Comparison of ENCODE assay signal across 29 mouse cellular contexts in genomic region chr11:77440081-77440480, GRCm38 (mm10). TPM values are rescaled to one million over a fixed set of nuclear protein-coding genes. Genes with fewer than 3 reads are reported as not detected.
DNase-seq lines count a peak whose midpoint lies in the region; ATAC-seq and TF ChIP-seq lines count a peak whose summit lies in the region.
"Had no signal": no experiment of that assay in that cellular context is flagged by ENCODE, and none has a peak within 500 bp of the region (broad histone marks: within the 10 kb centered on the region; RNA-seq: fewer than 3 reads in every experiment).

No protein-coding gene starts in this region.

- TF ChIP-seq CTCF in embryonic fibroblast, embryonic 13.5 days (IDR thresholded peaks at IDR 0.05; ENCODE audit: borderline replicate concordance, insufficient read depth, low read length) = no peak

- peak overlapping the region; percentile 68 for H3K27ac ChIP-seq in heart, embryonic 15.5 days
- peak overlapping the region; percentile 97; the same call in 1 of the 2 replicates for H3K27ac ChIP-seq in embryonic fibroblast, embryonic 13.5 days (ENCODE audit: insufficient read depth, low read length)
- H3K27ac ChIP-seq: embryonic facial prominence, embryonic 10.5 days; embryonic facial prominence, embryonic 13.5 days; forebrain, embryonic 10.5 days; forebrain, embryonic 13.5 days; hindbrain, embryonic 12.5 days; hindbrain, embryonic 15.5 days had no signal

- TF ChIP-seq POLR2A in embryonic fibroblast, embryonic 13.5 days (IDR thresholded peaks at IDR 0.05; ENCODE audit: low read depth, low read length) = no peak

- no peak for ATAC-seq in heart, embryonic 15.5 days (replicated peaks; ENCODE audit: insufficient number of reproducible peaks, insufficient read depth, low FRiP score, low read depth)
- ATAC-seq: forebrain, embryonic 13.5 days; forebrain, embryonic 16.5 days; Patski had no signal

- H3K4me1 ChIP-seq in heart, embryonic 15.5 days (replicated peaks) = peaks cover 40% of the 10 kb centered on the region
- H3K4me1 ChIP-seq in embryonic fibroblast, embryonic 13.5 days (ENCODE audit: control insufficient read depth, insufficient read depth, low read length) = peaks cover 4% of the 10 kb centered on the region; the same call in 1 of the 2 replicates
- H3K4me1 ChIP-seq: embryonic facial prominence, embryonic 10.5 days; embryonic facial prominence, embryonic 13.5 days; forebrain, embryonic 10.5 days; forebrain, embryonic 13.5 days; hindbrain, embryonic 12.5 days; hindbrain, embryonic 15.5 days had no signal

- H3K9me3 ChIP-seq in heart, embryonic 15.5 days (replicated peaks) = no peaks in the 10 kb centered on the region
- H3K9me3 ChIP-seq: embryonic facial prominence, embryonic 10.5 days; embryonic facial prominence, embryonic 13.5 days; forebrain, embryonic 10.5 days; forebrain, embryonic 13.5 days; G1E; hindbrain, embryonic 12.5 days; hindbrain, embryonic 15.5 days had no signal

- no peaks in the 10 kb centered on the region for H3K27me3 ChIP-seq in heart, embryonic 15.5 days
- H3K27me3 ChIP-seq: CH12.LX; embryonic facial prominence, embryonic 13.5 days; forebrain, embryonic 13.5 days; hindbrain, embryonic 12.5 days; hindbrain, embryonic 15.5 days; Patski had no signal

- DNase-seq in heart, adult 11 months = peak; percentile 90
- no peak for DNase-seq in heart, postnatal 25 days (ENCODE audit: low spot score)
- no peak for DNase-seq in heart, adult 8-10 months (ENCODE audit: low spot score)
- peak; percentile 67 for DNase-seq in heart, postnatal 4 days
- DNase-seq in heart, adult 18-20 months = no peak
- DNase-seq: adrenal gland, postnatal 10 days; adrenal gland, postnatal 36 days; B cell, adult 2 months; cerebellum, adult 11 months; cerebellum, adult 2 months; cerebellum, postnatal 10 days; cerebellum, postnatal 36 days; embryo, embryonic 11 days; gastrocnemius, postnatal 25 days; kidney, adult 11 months; kidney, adult 9 months had no signal

- peaks cover 39% of the 10 kb centered on the region for H3K36me3 ChIP-seq in heart, embryonic 15.5 days

- no peak overlapping the region for H3K4me3 ChIP-seq in heart, embryonic 15.5 days
- no peak overlapping the region for H3K4me3 ChIP-seq in embryonic fibroblast, embryonic 13.5 days (ENCODE audit: insufficient read depth, low read length)
- H3K4me3 ChIP-seq: embryonic facial prominence, embryonic 10.5 days; embryonic facial prominence, embryonic 13.5 days; forebrain, embryonic 10.5 days; forebrain, embryonic 13.5 days; hindbrain, embryonic 12.5 days; hindbrain, embryonic 15.5 days had no signal

- intact Hi-C loops in heart, postnatal 25 days (cut with DNase I) = loop anchor here (2.0 kb wide), 2 partner anchors 15 to 67 kb away; no protein-coding TSS in a partner anchor

- H3K9ac ChIP-seq in heart, embryonic 15.5 days = no peak overlapping the region
- H3K9ac ChIP-seq: embryonic facial prominence, embryonic 13.5 days; forebrain, embryonic 13.5 days; hindbrain, embryonic 12.5 days; hindbrain, embryonic 15.5 days had no signal

- no peak overlapping the region for H3K4me2 ChIP-seq in heart, embryonic 15.5 days
- H3K4me2 ChIP-seq: embryonic facial prominence, embryonic 13.5 days; forebrain, embryonic 13.5 days; hindbrain, embryonic 12.5 days; hindbrain, embryonic 15.5 days had no signal

- WGBS in heart, embryonic 15.5 days = 48% methylated on average over 9 of the region's 9 CpGs

RNA-seq across cellular contexts. Expression of gene Coro6, which starts 22.1 kb away (rescaled TPM):
- 100 to 1,000 TPM; 203 to 217 TPM for total RNA-seq in heart, postnatal 25 days (2021)
- polyA plus RNA-seq in heart, embryonic 15.5 days (2015; fragmentation: Nextera tagmentation; extraction: Ambion mirVana) = 42.4 and 43.7 TPM in 2 replicates
- 100 to 1,000 TPM; 221 to 251 (median 232) TPM for total RNA-seq in heart, adult 8-10 months (2022)
- total RNA-seq in heart, postnatal 4 days (2021) = 100 to 1,000 TPM; 190 to 194 TPM
- 100 to 1,000 TPM; 207 to 208 TPM for total RNA-seq in heart, adult 18-20 months (2021)
- polyA plus RNA-seq in embryonic fibroblast, embryonic 13.5 days (2011; ENCODE audit: insufficient read length, low read depth, missing spikeins) = 2.1 and 4.7 TPM in 2 replicates
- total RNA-seq: hematopoietic stem cell, adult 5-6 weeks had no signal
- polyA plus RNA-seq: embryonic facial prominence, embryonic 10.5 days; forebrain, embryonic 16.5 days; G1E had no signal

RNA-seq across cellular contexts. Expression of gene Ankrd13b, which starts 49.4 kb away (rescaled TPM):
- 10 to 100 TPM; 10.7 to 11.7 TPM for total RNA-seq in heart, postnatal 25 days (2021)
- polyA plus RNA-seq in heart, embryonic 15.5 days (2015; fragmentation: Nextera tagmentation; extraction: Ambion mirVana) = 3.2 and 4.9 TPM in 2 replicates
- total RNA-seq in heart, adult 8-10 months (2022) = 10 to 100 TPM in 2 of 4 experiments, 1 to 10 TPM in 2; 7.5 to 11.6 (median 9.9) TPM
- total RNA-seq in heart, postnatal 4 days (2021) = 10 to 100 TPM; 17.3 to 17.4 TPM
- 10 to 100 TPM in 1 of 2 experiments, 1 to 10 TPM in 1; 9.2 to 11.2 TPM for total RNA-seq in heart, adult 18-20 months (2021)
- 12.3 and 15.6 TPM in 2 replicates for polyA plus RNA-seq in embryonic fibroblast, embryonic 13.5 days (2011; ENCODE audit: insufficient read length, low read depth, missing spikeins)

RNA-seq across cellular contexts. Expression of gene Git1, which starts 53.3 kb away (rescaled TPM):
- 10 to 100 TPM; 51.3 TPM for total RNA-seq in heart, postnatal 25 days (2021)
- polyA plus RNA-seq in heart, embryonic 15.5 days (2015; fragmentation: Nextera tagmentation; extraction: Ambion mirVana) = 6.8 and 10.0 TPM in 2 replicates
- total RNA-seq in heart, adult 8-10 months (2022) = 10 to 100 TPM; 53.5 to 63.3 (median 57.1) TPM
- 10 to 100 TPM; 76.8 to 81.0 TPM for total RNA-seq in heart, postnatal 4 days (2021)
- total RNA-seq in heart, adult 18-20 months (2021) = 10 to 100 TPM; 54.7 to 58.9 TPM
- 37.9 and 41.2 TPM in 2 replicates for polyA plus RNA-seq in embryonic fibroblast, embryonic 13.5 days (2011; ENCODE audit: insufficient read length, low read depth, missing spikeins)

Comparison
In these comparisons a context has a peak if more than half of its experiments do, and no peak if none do; other contexts are left out.
1. DNase-seq: peak in heart, adult 11 months (single experiment) and heart, postnatal 4 days (single experiment); none in heart, postnatal 25 days (single experiment), heart, adult 8-10 months (single experiment) and heart, adult 18-20 months (0 of 2).